Mouse (Mus musculus) common myeloid progenitor, adult 5-6 weeks (primary cell): ENCODE measurements around the gene Nudt4. TPM values are rescaled to one million over a fixed set of nuclear protein-coding genes. Genes with fewer than 3 reads are reported as not detected.
A peak's percentile ranks its signal among the peaks of the same experiment; 100 is the strongest.

Experiments
- ATAC-seq: replicated peaks from 2 replicates; pipeline ENCODE4 v1.8.0; 2016; ENCODE audit warnings: low read depth, mild to moderate bottlenecking, moderate TSS enrichment, inconsistent platforms; ENCODE audit not compliant: poor library complexity, severe bottlenecking
- total RNA-seq: library from RNA; stranded (forward); fragments of 200-1000, 187-1606 nt; gene quantifications from 2 replicates; pipeline ENCODE4 v1.2.3, GENCODE M21; 2017

The Nudt4 gene
- total RNA-seq, 1 experiment from 2014 or later, result 54.6 TPM

- no peak for ATAC-seq
Measured at GRCm38 (mm10) chr10:95544004-95544403, 19.9 kb downstream of the Nudt4 start.

GRCm38 (mm10) chr10:95543377-95543776, 20.6 kb downstream of the Nudt4 start:
- no peak for ATAC-seq

GRCm38 (mm10) chr10:95542916-95543315, 21.0 kb downstream of the Nudt4 start:
- no peak for ATAC-seq

GRCm38 (mm10) chr10:95539841-95540240, 24.1 kb downstream of the Nudt4 start:
- ATAC-seq, result no peak

- ATAC-seq, result no peak
Measured at GRCm38 (mm10) chr10:95539260-95539659, 24.7 kb downstream of the Nudt4 start.

- ATAC-seq, result no peak
Measured at GRCm38 (mm10) chr10:95536222-95536541, 27.8 kb downstream of the Nudt4 start.

- no peak for ATAC-seq
Measured at GRCm38 (mm10) chr10:95535399-95536221, 28.3 kb downstream of the Nudt4 start.

GRCm38 (mm10) chr10:95533382-95533781, 30.6 kb downstream of the Nudt4 start:
- ATAC-seq, result no peak

GRCm38 (mm10) chr10:95532916-95533315, 31.0 kb downstream of the Nudt4 start:
- ATAC-seq, result no peak

GRCm38 (mm10) chr10:95530551-95531121, 33.3 kb downstream of the Nudt4 start:
- ATAC-seq, result no peak

GRCm38 (mm10) chr10:95526495-95527122, 37.3 kb downstream of the Nudt4 start:
- 0 out of 2 replicates have a peak, but pooled peaks have one; percentile 32 for ATAC-seq

- no peak for ATAC-seq
Measured at GRCm38 (mm10) chr10:95525871-95526270, 38.1 kb downstream of the Nudt4 start.

- no peak for ATAC-seq
Measured at GRCm38 (mm10) chr10:95525037-95525675, 38.8 kb downstream of the Nudt4 start.

- no peak for ATAC-seq
Measured at GRCm38 (mm10) chr10:95517656-95518055, 46.3 kb downstream of the Nudt4 start.

GRCm38 (mm10) chr10:95515293-95515931, 48.5 kb downstream of the Nudt4 start:
- ATAC-seq, result peak; percentile 20; the same call in 1 of the 2 replicates

- ATAC-seq, result peak; percentile 92
Measured at GRCm38 (mm10) chr10:95514656-95515292, 49.2 kb downstream of the Nudt4 start, which contains the start of gene Ube2n. Gene Ube2n (plus strand): TSS chr10:95515145.

- ATAC-seq, result no peak
Measured at GRCm38 (mm10) chr10:95513768-95514556, 50.0 kb downstream of the Nudt4 start.

GRCm38 (mm10) chr10:95512635-95513034, 51.3 kb downstream of the Nudt4 start:
- no peak for ATAC-seq

- no peak for ATAC-seq
Measured at GRCm38 (mm10) chr10:95509263-95509662, 54.7 kb downstream of the Nudt4 start.
